Mouse (Mus musculus): ENCODE measurements around the gene Bclaf3.
"Not testable (repeated sequence)": the region's sequence is repeated elsewhere in the genome, so short reads cannot be mapped to it uniquely, and the experiment has no call there.

Gene Bclaf3

DNA sequence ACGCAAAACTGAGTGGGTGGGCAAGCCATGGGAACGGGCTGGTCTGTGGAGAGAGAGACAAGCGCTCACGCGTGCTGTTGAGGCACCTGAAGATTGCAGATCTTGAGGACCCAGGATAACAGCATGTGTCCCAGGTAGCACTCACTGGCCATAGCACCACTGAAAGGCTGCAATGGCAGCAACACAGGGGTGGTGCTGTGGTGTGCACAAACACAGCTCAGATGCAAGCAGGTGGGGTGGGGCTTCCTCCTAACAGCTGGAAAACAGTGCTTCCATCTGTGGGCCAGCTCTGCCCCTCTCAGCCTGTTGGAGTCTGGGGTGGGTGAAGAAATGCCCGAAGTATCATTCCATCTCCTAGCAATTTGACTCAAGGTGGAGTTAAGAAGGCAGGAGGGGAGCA lies at the start of gene Bclaf3:
Gene Bclaf3 (plus strand): TSS at position 301 of the 400 bp plus-strand sequence.
- DNase-seq, result no peak

DNA sequence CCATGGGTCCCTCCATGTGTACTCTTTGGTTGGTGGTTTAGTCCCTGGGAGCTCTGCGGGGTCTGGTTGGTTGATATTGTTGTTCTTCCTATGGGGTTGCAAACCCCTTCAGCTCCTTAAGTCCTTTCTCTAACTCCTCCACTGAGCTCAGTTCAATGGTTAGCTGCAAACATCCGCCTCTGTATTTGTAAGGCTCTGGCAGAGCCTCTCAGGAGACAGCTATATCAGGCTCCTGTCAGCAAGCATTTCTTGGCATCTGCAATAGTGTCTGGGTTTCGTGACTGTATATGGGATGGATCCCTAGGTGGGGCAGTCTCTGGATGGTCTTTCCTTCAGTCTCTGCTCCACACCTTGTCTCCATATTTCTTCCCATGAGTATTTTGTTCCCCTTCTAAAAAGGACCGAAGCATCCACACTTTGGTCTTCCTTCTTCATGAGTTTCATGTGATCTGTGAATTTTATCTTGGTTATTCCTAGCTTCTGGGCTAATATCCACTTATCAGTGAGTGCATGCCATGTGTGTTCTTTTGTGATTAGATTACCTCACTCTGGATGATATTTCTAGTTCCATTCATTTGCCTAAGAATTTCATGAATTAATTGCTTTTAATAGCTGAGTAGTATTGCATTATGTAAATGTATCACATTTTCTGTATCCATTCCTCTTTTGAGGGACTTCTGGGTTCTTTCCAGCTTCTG lies 48.1 kb upstream of the Bclaf3 start:
- DNase-seq, result not testable (repeated sequence)

GRCm38 (mm10) chrX:159484247-159484646 lies 42.2 kb upstream of the Bclaf3 start:
- no peak for DNase-seq

GRCm38 (mm10) chrX:159503181-159503580 lies 23.3 kb upstream of the Bclaf3 start:
- no peak for DNase-seq

DNA sequence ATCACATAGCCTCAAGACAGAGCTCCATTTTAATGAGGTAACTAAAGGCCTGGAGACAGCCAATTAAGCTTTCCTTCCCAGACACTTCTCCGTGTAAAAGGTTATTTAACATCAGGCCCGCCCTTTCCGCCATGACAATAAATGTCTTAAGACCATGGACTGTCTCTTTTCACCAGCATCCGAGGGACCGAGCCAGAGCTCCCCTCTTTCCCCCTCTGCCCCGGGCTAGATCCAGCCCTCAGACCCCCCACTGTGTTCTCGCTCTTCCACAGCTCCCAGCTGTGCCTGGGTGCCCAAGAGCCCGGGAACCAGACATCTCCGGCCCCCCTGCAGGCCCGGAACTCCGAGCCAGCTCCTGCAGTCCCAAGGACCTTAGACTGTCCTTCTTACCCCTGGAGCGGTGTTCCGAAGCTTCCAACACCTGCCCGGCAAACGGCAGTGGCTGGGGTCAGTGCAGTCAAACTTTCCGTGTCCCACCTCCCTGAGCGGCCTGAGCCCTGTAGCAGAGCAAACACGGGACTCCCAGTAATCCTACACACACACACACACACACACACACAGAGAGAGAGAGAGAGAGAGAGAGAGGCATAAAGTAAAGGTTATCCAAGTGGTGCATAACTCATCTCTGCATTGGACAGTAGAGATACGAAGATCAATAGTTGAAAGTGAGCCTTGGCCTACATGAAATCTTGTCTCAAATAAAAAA lies 18.0 kb upstream of the Bclaf3 start:
- DNase-seq, result peak; percentile 5

DNA sequence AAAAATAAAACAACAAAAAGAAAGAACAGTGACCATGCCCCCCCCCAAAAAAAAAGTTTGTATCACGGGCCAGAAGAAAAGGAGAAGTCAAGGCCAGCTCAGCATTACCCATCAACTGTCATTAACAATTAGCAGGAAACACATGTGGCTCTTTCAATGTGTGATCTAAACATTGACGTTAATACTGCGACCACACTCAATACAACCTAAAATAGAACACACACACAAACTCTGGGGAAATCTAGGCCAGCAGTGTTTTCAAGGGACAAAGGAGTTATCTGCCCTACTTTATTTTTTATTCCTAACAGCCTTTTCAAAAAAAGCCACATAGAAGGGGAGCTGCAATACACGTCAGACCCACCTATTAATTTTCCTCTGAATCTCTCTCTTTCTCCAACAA lies 17.4 kb upstream of the Bclaf3 start:
- no peak for DNase-seq

DNA sequence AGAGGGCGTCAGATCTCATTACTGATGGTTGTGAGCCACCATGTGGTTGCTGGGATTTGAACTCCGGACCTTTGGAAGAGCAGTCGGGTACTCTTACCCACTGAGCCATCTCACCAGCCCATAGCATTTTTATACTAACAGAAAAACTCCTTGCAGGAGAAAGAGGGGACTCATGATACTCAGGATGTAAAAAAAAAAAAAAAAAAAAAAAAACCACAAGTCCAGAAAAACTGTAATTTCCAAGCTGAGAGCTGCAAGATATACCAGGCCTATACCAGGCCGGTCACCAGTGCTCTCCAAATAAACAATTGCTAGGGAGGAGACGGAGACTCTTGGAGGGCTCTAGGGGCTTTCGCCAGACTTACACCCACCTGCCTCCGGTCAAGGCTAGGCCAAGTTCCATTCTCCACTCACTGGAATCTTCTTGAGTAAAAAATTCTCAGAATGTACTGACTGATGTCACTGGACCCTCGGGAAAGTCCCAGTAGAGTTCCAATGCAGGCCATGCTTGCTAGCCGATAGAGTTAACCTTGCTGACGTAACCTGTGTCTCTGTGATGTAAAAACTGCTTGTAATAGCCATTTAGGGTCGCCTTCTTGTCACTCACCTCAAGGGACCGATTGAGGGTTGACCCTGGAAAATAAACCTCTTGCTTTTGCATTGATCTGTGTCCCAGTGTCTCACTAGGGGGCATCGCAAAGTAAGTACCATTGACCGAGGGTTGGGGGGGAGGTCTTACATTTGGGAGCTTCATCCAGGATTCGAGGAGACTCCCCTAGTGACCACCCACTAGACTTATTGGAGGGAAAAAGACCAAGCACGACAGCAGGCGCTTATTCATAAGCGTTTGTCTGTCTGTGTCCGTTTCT lies 16.4 kb upstream of the Bclaf3 start:
- no peak for DNase-seq

- DNase-seq, result no peak
Measured at GRCm38 (mm10) chrX:159510716-159511051, 15.8 kb upstream of the Bclaf3 start.

DNA sequence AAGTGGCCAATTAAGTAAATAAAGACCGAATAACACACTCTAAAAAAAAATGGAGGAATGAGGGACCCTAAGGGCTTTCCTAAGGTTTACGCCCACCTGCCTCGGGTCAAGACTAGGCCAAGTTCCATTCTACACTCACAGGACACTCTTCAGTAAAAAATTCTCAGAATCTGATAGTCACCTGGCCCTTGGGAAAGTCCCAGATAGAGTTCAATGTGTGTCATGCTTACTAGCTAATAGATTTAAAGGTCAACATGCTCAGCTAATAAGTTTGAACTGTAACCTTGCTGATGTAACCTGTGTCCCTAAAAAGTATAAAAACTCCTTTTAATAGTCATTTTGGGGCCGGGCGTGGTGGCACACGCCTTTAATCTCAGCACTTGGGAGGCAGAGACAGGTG lies 10.9 kb upstream of the Bclaf3 start:
- DNase-seq, result no peak

- DNase-seq, result no peak
Measured at GRCm38 (mm10) chrX:159521780-159522179, 4.7 kb upstream of the Bclaf3 start.

DNA sequence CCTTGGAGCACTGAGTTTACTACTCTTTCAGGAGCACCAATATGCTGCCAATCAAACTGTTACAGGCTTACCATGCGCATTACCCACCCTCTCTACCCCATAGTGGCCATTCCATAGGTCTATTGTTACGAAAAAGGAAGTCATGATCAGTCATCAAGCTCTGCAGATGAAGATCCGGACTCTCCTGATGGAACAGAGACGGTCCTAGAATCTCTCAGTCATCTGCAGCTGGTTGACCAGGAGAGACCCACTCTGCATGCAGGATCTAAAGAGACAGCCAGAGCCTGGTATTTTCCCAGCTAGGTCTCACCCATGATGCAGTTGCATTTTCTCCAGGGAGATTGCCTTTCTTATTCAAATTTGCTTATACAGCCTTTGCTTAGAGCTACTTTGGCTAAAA lies 3.8 kb upstream of the Bclaf3 start:
- no peak for DNase-seq

DNA sequence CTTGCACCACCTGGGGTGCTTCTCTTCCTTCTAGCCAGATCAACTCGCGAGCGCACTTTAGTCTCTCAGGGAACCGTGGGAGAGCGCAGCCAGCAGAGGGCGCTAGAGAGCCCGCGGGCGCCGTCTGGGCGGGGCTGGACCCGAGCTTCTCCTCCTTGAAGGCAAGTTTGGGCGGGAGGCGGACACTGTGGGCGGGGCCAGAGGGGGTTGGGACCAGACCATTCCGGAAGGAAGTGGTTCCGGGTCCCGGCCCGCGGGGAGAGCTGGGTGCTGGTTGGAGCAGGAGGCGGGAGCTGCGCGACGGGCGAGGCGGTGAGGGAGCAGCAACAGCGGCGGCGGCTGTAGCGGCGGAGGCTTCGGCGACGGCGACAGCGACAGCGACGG lies 5.9 kb downstream of the Bclaf3 start:
- peak; percentile 97 for DNase-seq

GRCm38 (mm10) chrX:159532811-159533462 lies 6.4 kb downstream of the Bclaf3 start:
- DNase-seq, result no peak

GRCm38 (mm10) chrX:159541936-159542335 lies 15.4 kb downstream of the Bclaf3 start:
- DNase-seq, result no peak

DNA sequence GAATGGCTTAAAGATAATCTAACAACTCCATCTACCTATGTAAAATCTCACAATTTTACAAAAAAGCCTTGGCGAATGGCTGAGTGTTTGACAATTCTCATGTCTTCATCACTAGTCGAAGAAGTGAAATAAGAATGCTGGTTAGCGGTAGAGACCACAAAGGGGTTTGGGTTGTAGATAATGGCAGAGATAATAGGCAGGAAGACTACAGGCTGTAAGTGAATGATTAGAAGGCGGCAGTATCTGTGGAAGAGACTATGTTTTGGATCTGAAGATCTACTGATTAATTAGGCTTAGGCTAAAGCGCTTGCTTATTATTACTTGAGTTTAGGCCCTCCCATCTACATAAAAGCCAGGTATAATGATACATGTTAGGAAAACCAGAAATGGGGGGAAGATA lies 20.6 kb downstream of the Bclaf3 start:
- no peak for DNase-seq

- not testable (repeated sequence) for DNase-seq
Measured at GRCm38 (mm10) chrX:159584738-159585137, 58.2 kb downstream of the Bclaf3 start.

DNA sequence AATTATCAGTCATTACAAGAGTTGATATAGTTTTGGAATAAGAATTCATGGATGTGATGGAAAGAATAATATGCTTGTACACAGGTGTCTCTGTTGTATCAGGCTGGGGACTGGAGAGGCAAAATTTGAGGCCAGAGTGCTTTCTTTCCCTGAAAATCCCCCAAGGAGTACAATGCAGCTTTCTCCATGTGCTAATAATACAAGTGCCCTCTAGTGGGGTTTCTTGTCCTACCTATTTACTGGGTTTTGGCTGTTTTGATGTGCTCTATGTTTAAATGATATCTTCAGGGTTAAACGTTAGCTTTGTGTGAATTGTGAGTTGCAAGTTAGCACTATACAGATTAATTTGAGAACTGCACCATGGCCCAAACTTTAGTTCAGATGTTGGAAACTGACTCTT lies 65.1 kb downstream of the Bclaf3 start:
- no peak for DNase-seq

GRCm38 (mm10) chrX:159597502-159597901 lies 71.0 kb downstream of the Bclaf3 start:
- no peak for DNase-seq

GRCm38 (mm10) chrX:159604832-159605231 lies 78.3 kb downstream of the Bclaf3 start:
- DNase-seq, result no peak

DNA sequence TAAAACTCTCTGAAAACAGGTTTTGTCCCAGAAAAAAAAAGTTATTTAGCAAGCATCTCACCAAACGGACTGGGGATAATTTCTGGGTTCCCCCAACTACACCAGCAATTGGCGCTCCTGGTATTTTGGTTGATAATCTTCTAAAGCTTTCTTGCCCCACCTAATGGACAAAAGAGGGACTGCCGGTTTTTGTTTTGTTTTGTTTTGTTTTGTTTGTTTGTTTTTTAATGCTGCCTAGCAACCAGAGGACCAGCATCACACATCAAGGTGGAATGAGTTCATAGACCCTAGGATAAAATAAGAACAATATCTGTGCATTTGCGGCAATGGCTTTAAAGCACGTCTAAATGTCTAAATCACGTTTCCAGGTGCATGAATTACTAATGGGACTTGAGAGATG lies 80.4 kb downstream of the Bclaf3 start:
- peak; percentile 78 for DNase-seq

DNA sequence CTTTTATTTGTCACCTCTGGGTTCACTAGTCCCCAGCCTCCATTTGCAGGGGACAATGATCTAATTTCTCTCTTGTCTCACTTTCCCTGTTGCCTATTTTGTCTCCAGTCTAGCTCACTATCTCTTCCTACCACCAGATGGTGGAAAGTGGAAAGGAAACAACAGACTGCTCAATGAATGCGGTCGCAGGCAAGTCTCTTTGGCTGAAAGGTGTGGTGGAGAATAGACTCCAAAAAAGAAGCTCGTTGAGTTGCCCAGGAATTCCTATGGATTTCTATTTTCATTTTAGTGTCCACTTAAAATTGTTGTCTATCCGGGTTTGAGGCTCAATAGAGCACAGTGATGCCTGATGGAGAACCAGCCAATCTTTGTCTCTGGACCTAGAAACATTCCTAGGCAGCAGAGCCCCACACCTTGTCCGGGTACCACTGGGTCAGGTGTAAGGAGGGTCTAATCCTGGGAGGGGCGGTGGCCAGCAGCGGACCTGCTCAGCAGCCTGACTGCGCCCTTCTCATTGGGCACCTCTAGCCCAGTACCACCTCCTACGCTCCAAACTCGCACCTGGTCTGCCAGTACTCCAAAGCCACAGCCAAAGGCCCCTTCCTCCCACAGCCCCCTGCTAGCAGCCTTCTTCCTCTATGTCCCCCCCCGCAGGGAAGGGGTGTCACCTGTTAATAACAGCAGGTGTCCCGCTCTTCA lies 99.9 kb downstream of the Bclaf3 start:
- peak; percentile 48 for DNase-seq

- peak; percentile 81 for DNase-seq
Measured at GRCm38 (mm10) chrX:159626907-159627587, 100.6 kb downstream of the Bclaf3 start, which contains the start of gene Sh3kbp1. Gene Sh3kbp1, plus strand, starts transcription at chrX:159627272.
